Mouse (Mus musculus): ENCODE measurements around the gene Nat8. TPM values are rescaled to one million over a fixed set of nuclear protein-coding genes. Genes with fewer than 3 reads are reported as not detected.
"Not testable (repeated sequence)": the region's sequence is repeated elsewhere in the genome, so short reads cannot be mapped to it uniquely, and the experiment has no call there.

Gene Nat8
- total RNA-seq, 2 experiments from 2014 or later, result 0.36 to 0.52 TPM

GRCm38 (mm10) chr6:85837307-85837706 is 5.4 kb upstream of the Nat8 start:
- DNase-seq, result peak; percentile 55
- intact Hi-C loops (cut with DNase I), result loop anchor here (10.0 kb wide), 1 partner anchor 57 kb away; no protein-coding TSS in a partner anchor

GRCm38 (mm10) chr6:85836827-85837226 is 4.9 kb upstream of the Nat8 start:
- DNase-seq, result peak; percentile 58
- intact Hi-C loops (cut with DNase I), result loop anchor here (10.0 kb wide), 1 partner anchor 58 kb away; no protein-coding TSS in a partner anchor

GRCm38 (mm10) chr6:85836098-85836497 is 4.2 kb upstream of the Nat8 start:
- DNase-seq, result not testable (repeated sequence)
- intact Hi-C loops (cut with DNase I), result loop anchor here (10.0 kb wide), 1 partner anchor 59 kb away; no protein-coding TSS in a partner anchor

- not testable (repeated sequence) for DNase-seq
- intact Hi-C loops (cut with DNase I), result loop anchor here (10.0 kb wide), 1 partner anchor 60 kb away; no protein-coding TSS in a partner anchor
These were observed 3.2 kb upstream of the Nat8 start for GRCm38 (mm10) chr6:85835104-85835503.

- intact Hi-C loops (cut with DNase I), result loop anchor here (10.0 kb wide), 1 partner anchor 60 kb away; no protein-coding TSS in a partner anchor
- not testable (repeated sequence) for DNase-seq
These were observed 2.7 kb upstream of the Nat8 start for GRCm38 (mm10) chr6:85834504-85835100.

- DNase-seq, result no peak
- intact Hi-C loops (cut with DNase I), result no loop called here
These were observed 2.4 kb downstream of the Nat8 start for GRCm38 (mm10) chr6:85829462-85829861.

GRCm38 (mm10) chr6:85825886-85826285 is 6.0 kb downstream of the Nat8 start:
- DNase-seq, result no peak
- intact Hi-C loops (cut with DNase I), result no loop called here

- intact Hi-C loops (cut with DNase I), result no loop called here
- no peak for DNase-seq
These were observed 8.3 kb downstream of the Nat8 start for GRCm38 (mm10) chr6:85823382-85824090.

- DNase-seq, result no peak
- intact Hi-C loops (cut with DNase I), result no loop called here
These were observed 9.6 kb downstream of the Nat8 start for GRCm38 (mm10) chr6:85822286-85822685.

GRCm38 (mm10) chr6:85820837-85821236 is 11.0 kb downstream of the Nat8 start, which contains the start of the genes Nat8f6 and Nat8f5:
Gene Nat8f6, minus strand, starts transcription at chr6:85820954.
Gene Nat8f5, minus strand, starts transcription at chr6:85820972.
- intact Hi-C loops (cut with DNase I), result no loop called here
- no peak for DNase-seq

GRCm38 (mm10) chr6:85818338-85818737 is 13.5 kb downstream of the Nat8 start:
- intact Hi-C loops (cut with DNase I), result no loop called here
- DNase-seq, result no peak

GRCm38 (mm10) chr6:85813339-85813738 is 18.5 kb downstream of the Nat8 start:
- no peak for DNase-seq
- intact Hi-C loops (cut with DNase I), result no loop called here

GRCm38 (mm10) chr6:85810942-85811537 is 20.8 kb downstream of the Nat8 start:
- intact Hi-C loops (cut with DNase I); DNase-seq: not testable (repeated sequence)

- intact Hi-C loops (cut with DNase I), result not testable (repeated sequence)
These were observed 21.4 kb downstream of the Nat8 start for GRCm38 (mm10) chr6:85810514-85810913.

GRCm38 (mm10) chr6:85809784-85810183 is 22.1 kb downstream of the Nat8 start:
- intact Hi-C loops (cut with DNase I); DNase-seq: not testable (repeated sequence)

More at GRCm38 (mm10) chr6:85810514-85810913, 21.4 kb downstream of the Nat8 start:
- DNase-seq, result not testable (repeated sequence)

GRCm38 (mm10) chr6:85803180-85803579 is 28.7 kb downstream of the Nat8 start:
- DNase-seq; intact Hi-C loops (cut with DNase I): not testable (repeated sequence)

Small RNA genes lying within 50 kb of the gene (microRNA-seq; reads per million reads assigned to microRNA genes)
- gene Mir6375, result not detected

Other genes starting within 250 kb of the Nat8 start
- gene Alms1, start 244.6 kb downstream of the Nat8 start, total RNA-seq (2021), result 10 to 100 TPM; 13.4 to 13.5 TPM
- under 1 TPM in 1 of 2 experiments, not detected in 1; 0.46 TPM for gene Nat8f7, start 118.9 kb downstream of the Nat8 start, total RNA-seq (2021)
- under 1 TPM in 1 of 2 experiments, not detected in 1; 0.38 TPM for gene Nat8f3, start 66.3 kb downstream of the Nat8 start, total RNA-seq (2021)
- under 1 TPM in 1 of 2 experiments, not detected in 1; 0.40 TPM for gene Nat8f6, start 11.1 kb downstream of the Nat8 start, total RNA-seq (2021)
- under 1 TPM; 0.40 to 0.60 TPM for gene Nat8f5, start 11.1 kb downstream of the Nat8 start, total RNA-seq (2021)
- gene Nat8f2, start 37.1 kb upstream of the Nat8 start, total RNA-seq (2021), result under 1 TPM; 0.56 to 0.76 TPM
- 1 to 10 TPM; 3.6 to 4.7 TPM for gene Nat8f4, start 72.8 kb upstream of the Nat8 start, total RNA-seq (2021)
- gene Tprkb, start 79.8 kb upstream of the Nat8 start, total RNA-seq (2021), result 10 to 100 TPM; 44.3 to 49.1 TPM
- 1 to 10 TPM; 5.6 to 7.3 TPM for gene Nat8f1, start 83.6 kb upstream of the Nat8 start, total RNA-seq (2021)
- 100 to 1,000 TPM in 1 of 2 experiments, 10 to 100 TPM in 1; 98.3 to 114 TPM for gene Dusp11, start 129.6 kb upstream of the Nat8 start, total RNA-seq (2021)
- not detected for gene Figla, start 184.1 kb upstream of the Nat8 start, total RNA-seq (2021)
- gene Add2, start 196.6 kb upstream of the Nat8 start, total RNA-seq (2021), result 100 to 1,000 TPM; 256 to 274 TPM

Data from left cerebral cortex, postnatal 4 days (tissue).